Mouse (Mus musculus): Measurements from ENCODE around the gene Gpank1.

The Gpank1 gene

GRCm38 (mm10) chr17:35132174-35132560, 10.9 kb downstream of the Gpank1 start:
- no peak for DNase-seq

GRCm38 (mm10) chr17:35133517-35133916, 12.3 kb downstream of the Gpank1 start:
- no peak for DNase-seq

GRCm38 (mm10) chr17:35134801-35135590, 13.7 kb downstream of the Gpank1 start, which contains the start of gene Bag6:
Gene Bag6 (plus strand): TSS chr17:35135178.
- peak; percentile 95 for DNase-seq

- no peak for DNase-seq
Measured at GRCm38 (mm10) chr17:35135591-35136320, 14.5 kb downstream of the Gpank1 start.

GRCm38 (mm10) chr17:35139269-35139668, 18.0 kb downstream of the Gpank1 start:
- no peak for DNase-seq

GRCm38 (mm10) chr17:35140490-35140996, 19.3 kb downstream of the Gpank1 start:
- no peak for DNase-seq

GRCm38 (mm10) chr17:35141971-35142370, 20.7 kb downstream of the Gpank1 start:
- DNase-seq, result no peak

GRCm38 (mm10) chr17:35146139-35146538, 24.9 kb downstream of the Gpank1 start:
- no peak for DNase-seq

- no peak for DNase-seq
Measured at GRCm38 (mm10) chr17:35147348-35147747, 26.1 kb downstream of the Gpank1 start.

GRCm38 (mm10) chr17:35147922-35148639, 26.8 kb downstream of the Gpank1 start:
- DNase-seq, result no peak

- DNase-seq, result no peak
Measured at GRCm38 (mm10) chr17:35152121-35152520, 30.9 kb downstream of the Gpank1 start.

GRCm38 (mm10) chr17:35153077-35153476, 31.8 kb downstream of the Gpank1 start:
- no peak for DNase-seq

GRCm38 (mm10) chr17:35153931-35154330, 32.7 kb downstream of the Gpank1 start:
- no peak for DNase-seq

GRCm38 (mm10) chr17:35154616-35155015, 33.4 kb downstream of the Gpank1 start:
- DNase-seq, result no peak

GRCm38 (mm10) chr17:35155451-35155850, 34.2 kb downstream of the Gpank1 start:
- DNase-seq, result no peak

GRCm38 (mm10) chr17:35156461-35157200, 35.4 kb downstream of the Gpank1 start:
- DNase-seq, result no peak

- no peak for DNase-seq
Measured at GRCm38 (mm10) chr17:35157254-35157653, 36.0 kb downstream of the Gpank1 start.

GRCm38 (mm10) chr17:35157661-35158175, 36.5 kb downstream of the Gpank1 start:
- DNase-seq, result no peak

- DNase-seq, result no peak
Measured at GRCm38 (mm10) chr17:35158850-35159593, 37.8 kb downstream of the Gpank1 start.

GRCm38 (mm10) chr17:35159638-35160037, 38.4 kb downstream of the Gpank1 start:
- no peak for DNase-seq

GRCm38 (mm10) chr17:35161421-35161820, 40.2 kb downstream of the Gpank1 start:
- no peak for DNase-seq

- no peak for DNase-seq
Measured at GRCm38 (mm10) chr17:35162121-35162520, 40.9 kb downstream of the Gpank1 start.

Measured in thymus, postnatal 4 days (tissue).